Mouse (Mus musculus) thymus, postnatal 0 days (tissue): ENCODE results near the gene Gm9125. TPM values are rescaled to one million over a fixed set of nuclear protein-coding genes. Genes with fewer than 3 reads are reported as not detected.
"Not testable (repeated sequence)": the region's sequence is repeated elsewhere in the genome, so short reads cannot be mapped to it uniquely, and the experiment has no call there.

Experiments used
- DNase-seq: peaks from one replicate; pipeline ENCODE4 v3.0.0-alpha.2; 2015; ENCODE audit warnings: low spot score
- polyA plus RNA-seq: library from polyadenylated mRNA; unstranded; fragments of >200 nt; fragmentation: Nextera tagmentation; extraction: Ambion mirVana; gene quantifications from 2 replicates; pipeline ENCODE4 v1.2.1, GENCODE M21; 2015

The Gm9125 gene
- 0.08 TPM in 1 of 2 replicates, not detected in the other for polyA plus RNA-seq

GRCm38 (mm10) chr3:94054785-94055184 is at the start of gene Gm9125:
TSS of gene Gm9125 (minus strand) at chr3:94054885.
- DNase-seq: not testable (repeated sequence)

GRCm38 (mm10) chr3:94072544-94072943 is 17.9 kb upstream of the Gm9125 start, which contains the start of gene Gm10697:
TSS of gene Gm10697 (minus strand) at chr3:94072644.
- DNase-seq: not testable (repeated sequence)

- DNase-seq: not testable (repeated sequence)
Observed at GRCm38 (mm10) chr3:94049566-94050121, 5.0 kb downstream of the Gm9125 start.

GRCm38 (mm10) chr3:94038241-94038640 is 16.4 kb downstream of the Gm9125 start:
- not testable (repeated sequence) for DNase-seq

- not testable (repeated sequence) for DNase-seq
Observed at GRCm38 (mm10) chr3:94034400-94034799, 20.3 kb downstream of the Gm9125 start.

Other genes starting within 250 kb of the Gm9125 start
- gene Tdpoz3, start 228.9 kb downstream of the Gm9125 start, polyA plus RNA-seq: not detected in 2 replicates
- not detected in 2 replicates for gene Gm9117, start 111.3 kb downstream of the Gm9125 start, polyA plus RNA-seq
- gene Tdpoz5, start 93.6 kb downstream of the Gm9125 start, polyA plus RNA-seq: not detected in 2 replicates
- not detected in 2 replicates for gene Gm10697, start 17.8 kb upstream of the Gm9125 start, polyA plus RNA-seq
- gene Gm10696, start 123.3 kb upstream of the Gm9125 start, polyA plus RNA-seq: 0.08 TPM in 1 of 2 replicates, not detected in the other
- gene Gm5286, start 141.8 kb upstream of the Gm9125 start, polyA plus RNA-seq: 0.08 TPM in 1 of 2 replicates, not detected in the other
- not detected in 2 replicates for gene Gm4778, start 209.2 kb upstream of the Gm9125 start, polyA plus RNA-seq